Mouse (Mus musculus): Measurements from ENCODE around the gene Nceh1. TPM values are rescaled to one million over a fixed set of nuclear protein-coding genes. Genes with fewer than 3 reads are reported as not detected.

Nceh1 gene
- polyA plus RNA-seq, 1 experiment: 6.2 TPM

DNA sequence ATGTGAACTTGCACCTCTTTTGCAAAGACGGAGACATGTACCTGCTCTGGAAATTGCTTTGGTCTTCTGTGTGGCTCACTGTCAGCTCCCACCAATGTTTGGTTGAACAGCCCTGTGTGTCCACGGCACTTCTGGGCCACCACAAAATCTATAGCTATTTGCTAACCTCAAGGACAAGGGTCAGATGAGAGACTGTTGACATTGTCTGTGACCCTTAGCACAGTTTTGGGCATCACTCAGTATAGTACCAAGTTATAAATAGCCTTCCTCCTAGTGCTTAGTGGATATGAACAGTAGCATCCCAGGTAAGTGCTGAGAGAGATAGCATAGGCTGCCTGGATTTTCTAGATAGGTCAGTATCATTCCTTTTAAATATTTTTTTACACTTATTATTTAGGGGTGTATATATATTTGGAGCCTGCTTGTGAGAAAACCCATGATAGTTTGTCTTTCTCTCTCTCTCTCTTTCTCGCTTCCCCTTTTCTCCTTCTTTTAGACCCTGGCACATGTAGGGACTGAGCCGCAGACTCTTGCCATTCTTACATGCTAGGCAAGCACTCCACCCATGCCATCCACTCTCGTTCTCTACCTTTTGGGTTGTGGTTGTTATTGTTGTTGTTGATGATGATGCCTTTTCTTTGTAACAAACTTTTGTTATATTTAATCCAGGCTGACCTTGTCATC is 19.1 kb downstream of the Nceh1 start:
- TF ChIP-seq MYOD1 (IDR thresholded peaks at IDR 0.05; ENCODE audit: control insufficient read depth in 1 of 3, insufficient read length in 2 of 3, low read depth in 2 of 3): no peak
- no peak for TF ChIP-seq TCF3 (IDR thresholded peaks at IDR 0.05; ENCODE audit: insufficient read length, low read depth)
- no peak for TF ChIP-seq MAX (IDR thresholded peaks at IDR 0.05; ENCODE audit: low read depth)
- no peak for TF ChIP-seq CEBPB (IDR thresholded peaks at IDR 0.05; ENCODE audit: insufficient read depth, poor library complexity, severe bottlenecking)
- no peak for TF ChIP-seq REST (IDR thresholded peaks at IDR 0.05; ENCODE audit: insufficient read depth, insufficient read length)
- TF ChIP-seq MYOG (IDR thresholded peaks at IDR 0.05; ENCODE audit: control insufficient read depth in 1 of 3, insufficient read depth in 1 of 3, insufficient read length in 2 of 3, low read depth in 2 of 3): no peak
- TF ChIP-seq POLR2A (IDR thresholded peaks at IDR 0.05; ENCODE audit: insufficient read length, low read depth): no peak
- Histone ChIP-seq H3K27me3 (ENCODE audit: control insufficient read depth, insufficient read depth, insufficient read length) (no peaks in the 10 kb centered on the region), H3K36me3 (ENCODE audit: control insufficient read depth, insufficient read depth) (no peaks in the 10 kb centered on the region), H3K4me3 (no peak overlapping the region), H3K79me2 (ENCODE audit: control insufficient read depth, insufficient read depth) (no peaks in the 10 kb centered on the region), H3ac (ENCODE audit: control insufficient read depth, insufficient read length) (no peak overlapping the region), H3K4me2 (ENCODE audit: low read depth) (no peak overlapping the region)

DNA sequence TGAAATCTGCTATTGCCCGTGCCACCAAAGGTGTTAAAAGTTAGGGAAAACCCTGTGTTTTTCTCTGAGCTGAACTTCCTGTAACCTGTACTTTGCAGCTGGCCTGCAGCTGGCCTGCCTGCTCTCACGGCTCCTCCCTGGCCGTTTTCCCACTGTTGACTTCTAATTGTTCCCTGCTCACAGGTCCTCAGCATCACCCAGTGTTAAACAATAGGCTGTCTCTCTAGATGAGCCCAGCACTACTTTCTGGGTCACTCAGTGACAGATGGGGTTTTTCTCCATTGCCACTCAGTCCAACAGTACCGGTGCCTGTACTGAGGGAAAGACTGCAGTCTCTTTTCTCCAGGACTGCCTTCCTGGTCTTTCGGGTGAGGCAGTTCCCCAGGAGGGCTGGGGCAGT is 22.3 kb downstream of the Nceh1 start:
- TF ChIP-seq MYOD1 (IDR thresholded peaks at IDR 0.05; ENCODE audit: control insufficient read depth in 1 of 3, insufficient read length in 2 of 3, low read depth in 2 of 3) (no peak), POLR2AphosphoS2 (IDR thresholded peaks at IDR 0.05; ENCODE audit: insufficient read length, low read depth) (no peak), MYOG (IDR thresholded peaks at IDR 0.05; ENCODE audit: control insufficient read depth in 1 of 3, insufficient read depth in 1 of 3, insufficient read length in 2 of 3, low read depth in 2 of 3) (no peak), TCF3 (IDR thresholded peaks at IDR 0.05; ENCODE audit: insufficient read length, low read depth) (no peak), USF1 (IDR thresholded peaks at IDR 0.05; ENCODE audit: low read depth) (no peak), E2F4 (IDR thresholded peaks at IDR 0.05; ENCODE audit: insufficient read depth) (no peak), REST (IDR thresholded peaks at IDR 0.05; ENCODE audit: insufficient read depth, insufficient read length) (no peak), SRF (IDR thresholded peaks at IDR 0.05; ENCODE audit: control insufficient read depth, insufficient read length, low read depth) (no peak)
- no peaks in the 10 kb centered on the region for H3K79me2 ChIP-seq (ENCODE audit: control insufficient read depth, insufficient read depth)

DNA sequence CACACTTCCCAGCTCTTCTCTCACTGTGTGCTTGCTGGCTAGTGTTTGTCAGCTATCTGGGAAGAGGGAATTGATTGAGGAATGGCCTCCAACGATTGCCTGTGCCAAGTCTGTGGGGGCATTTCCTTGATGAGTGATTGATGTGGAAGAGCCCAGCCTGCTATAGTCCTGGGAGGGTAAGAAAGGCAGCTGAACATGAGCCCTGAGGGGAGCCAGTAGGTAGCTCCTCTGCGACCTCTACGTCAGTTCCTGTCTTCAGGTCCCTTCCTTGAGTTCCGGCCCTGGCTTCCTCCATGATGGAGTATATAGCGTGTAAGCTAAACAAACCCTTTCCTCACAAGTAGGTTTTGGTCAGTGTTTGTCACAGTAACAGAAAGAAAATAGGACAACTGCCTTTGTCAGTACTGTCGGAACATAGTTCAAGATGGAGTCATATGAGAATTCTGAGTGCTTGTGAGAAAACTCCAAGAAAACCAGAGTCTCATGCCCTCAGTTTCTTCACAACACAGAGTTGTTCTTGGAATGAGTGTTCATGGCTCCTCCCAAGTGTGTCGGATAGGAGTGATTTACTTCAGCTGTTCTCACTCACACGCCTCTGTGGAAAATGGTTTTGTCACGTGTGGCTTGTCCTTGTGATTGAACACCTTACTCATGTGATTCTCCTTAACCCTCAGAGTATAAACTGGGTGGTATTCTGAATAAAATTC is 22.9 kb downstream of the Nceh1 start:
- Histone ChIP-seq H3K79me2 (ENCODE audit: control insufficient read depth, insufficient read depth) (no peaks in the 10 kb centered on the region), H3ac (ENCODE audit: control insufficient read depth, insufficient read length) (no peak overlapping the region), H3K4me2 (ENCODE audit: low read depth) (no peak overlapping the region), H3K4me3 (no peak overlapping the region), H3K36me3 (ENCODE audit: control insufficient read depth, insufficient read depth) (peaks cover 6% of the 10 kb centered on the region), H3K27me3 (ENCODE audit: control insufficient read depth, insufficient read depth, insufficient read length) (no peaks in the 10 kb centered on the region)
- TF ChIP-seq TCF3 (IDR thresholded peaks at IDR 0.05; ENCODE audit: insufficient read length, low read depth): no peak
- no peak for TF ChIP-seq MYOG (IDR thresholded peaks at IDR 0.05; ENCODE audit: control insufficient read depth in 1 of 3, insufficient read depth in 1 of 3, insufficient read length in 2 of 3, low read depth in 2 of 3)
- TF ChIP-seq TCF12 (IDR thresholded peaks at IDR 0.05; ENCODE audit: insufficient read depth, poor library complexity, severe bottlenecking): no peak
- TF ChIP-seq CEBPB (IDR thresholded peaks at IDR 0.05; ENCODE audit: insufficient read depth, poor library complexity, severe bottlenecking): no peak
- TF ChIP-seq SRF (IDR thresholded peaks at IDR 0.05; ENCODE audit: control insufficient read depth, insufficient read length, low read depth): no peak
- no peak for TF ChIP-seq POLR2AphosphoS2 (IDR thresholded peaks at IDR 0.05; ENCODE audit: insufficient read length, low read depth)
- TF ChIP-seq MAX (IDR thresholded peaks at IDR 0.05; ENCODE audit: low read depth): no peak
- no peak for TF ChIP-seq POLR2A (IDR thresholded peaks at IDR 0.05; ENCODE audit: insufficient read length, low read depth)
- TF ChIP-seq REST (IDR thresholded peaks at IDR 0.05; ENCODE audit: insufficient read depth, insufficient read length): no peak
- TF ChIP-seq E2F4 (IDR thresholded peaks at IDR 0.05; ENCODE audit: insufficient read depth): no peak
- no peak for TF ChIP-seq USF1 (IDR thresholded peaks at IDR 0.05; ENCODE audit: low read depth)
- TF ChIP-seq MYOD1 (IDR thresholded peaks at IDR 0.05; ENCODE audit: control insufficient read depth in 1 of 3, insufficient read length in 2 of 3, low read depth in 2 of 3): no peak

More for the DNA sequence above, 22.3 kb downstream of the Nceh1 start:
- H3K4me2 ChIP-seq (ENCODE audit: low read depth): no peak overlapping the region
- no peak overlapping the region for H3ac ChIP-seq (ENCODE audit: control insufficient read depth, insufficient read length)
- H3K36me3 ChIP-seq (ENCODE audit: control insufficient read depth, insufficient read depth): peaks cover 6% of the 10 kb centered on the region
- no peaks in the 10 kb centered on the region for H3K27me3 ChIP-seq (ENCODE audit: control insufficient read depth, insufficient read depth, insufficient read length)
- H3K4me3 ChIP-seq: no peak overlapping the region

DNA sequence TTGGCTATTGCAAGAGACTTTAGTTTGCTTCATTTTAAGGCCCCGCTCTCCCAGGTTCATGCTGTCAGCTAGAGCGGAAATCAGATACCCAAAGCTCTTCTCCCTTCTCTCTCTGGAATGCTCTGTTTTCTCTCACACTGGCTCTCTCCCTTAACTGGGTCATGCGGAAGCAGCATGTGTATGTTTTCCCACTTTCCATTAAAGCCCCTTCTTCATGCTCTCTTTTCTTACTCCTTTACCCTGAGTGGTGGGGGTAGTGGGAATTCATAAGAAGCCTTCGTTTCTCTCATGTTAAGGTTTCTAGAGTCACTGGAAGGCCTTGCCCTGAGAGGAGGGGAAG is 23.4 kb downstream of the Nceh1 start:
- Histone ChIP-seq H3K4me3 (no peak overlapping the region), H3K27me3 (ENCODE audit: control insufficient read depth, insufficient read depth, insufficient read length) (no peaks in the 10 kb centered on the region), H3ac (ENCODE audit: control insufficient read depth, insufficient read length) (no peak overlapping the region), H3K79me2 (ENCODE audit: control insufficient read depth, insufficient read depth) (no peaks in the 10 kb centered on the region), H3K4me2 (ENCODE audit: low read depth) (no peak overlapping the region), H3K36me3 (ENCODE audit: control insufficient read depth, insufficient read depth) (peaks cover 6% of the 10 kb centered on the region)
- no peak for TF ChIP-seq POLR2A (IDR thresholded peaks at IDR 0.05; ENCODE audit: insufficient read length, low read depth)
- no peak for TF ChIP-seq SRF (IDR thresholded peaks at IDR 0.05; ENCODE audit: control insufficient read depth, insufficient read length, low read depth)
- TF ChIP-seq E2F4 (IDR thresholded peaks at IDR 0.05; ENCODE audit: insufficient read depth): no peak
- TF ChIP-seq MYOD1 (IDR thresholded peaks at IDR 0.05; ENCODE audit: control insufficient read depth in 1 of 3, insufficient read length in 2 of 3, low read depth in 2 of 3): no peak
- TF ChIP-seq REST (IDR thresholded peaks at IDR 0.05; ENCODE audit: insufficient read depth, insufficient read length): no peak
- no peak for TF ChIP-seq MYOG (IDR thresholded peaks at IDR 0.05; ENCODE audit: control insufficient read depth in 1 of 3, insufficient read depth in 1 of 3, insufficient read length in 2 of 3, low read depth in 2 of 3)
- TF ChIP-seq TCF12 (IDR thresholded peaks at IDR 0.05; ENCODE audit: insufficient read depth, poor library complexity, severe bottlenecking): no peak
- TF ChIP-seq POLR2AphosphoS2 (IDR thresholded peaks at IDR 0.05; ENCODE audit: insufficient read length, low read depth): no peak
- TF ChIP-seq USF1 (IDR thresholded peaks at IDR 0.05; ENCODE audit: low read depth): no peak
- no peak for TF ChIP-seq CEBPB (IDR thresholded peaks at IDR 0.05; ENCODE audit: insufficient read depth, poor library complexity, severe bottlenecking)
- no peak for TF ChIP-seq TCF3 (IDR thresholded peaks at IDR 0.05; ENCODE audit: insufficient read length, low read depth)
- no peak for TF ChIP-seq MAX (IDR thresholded peaks at IDR 0.05; ENCODE audit: low read depth)

Data from myocyte (in vitro differentiated cells).